Mouse (Mus musculus) spleen, adult 12 weeks (tissue): Measurements from ENCODE around the gene Timp1.
A peak's percentile ranks its signal among the peaks of the same experiment; 100 is the strongest.

Source experiments
- DNase-seq: peaks from one replicate; pipeline ENCODE4 v3.0.0; 2022; ENCODE audit warnings: low spot score

The Timp1 gene

DNA sequence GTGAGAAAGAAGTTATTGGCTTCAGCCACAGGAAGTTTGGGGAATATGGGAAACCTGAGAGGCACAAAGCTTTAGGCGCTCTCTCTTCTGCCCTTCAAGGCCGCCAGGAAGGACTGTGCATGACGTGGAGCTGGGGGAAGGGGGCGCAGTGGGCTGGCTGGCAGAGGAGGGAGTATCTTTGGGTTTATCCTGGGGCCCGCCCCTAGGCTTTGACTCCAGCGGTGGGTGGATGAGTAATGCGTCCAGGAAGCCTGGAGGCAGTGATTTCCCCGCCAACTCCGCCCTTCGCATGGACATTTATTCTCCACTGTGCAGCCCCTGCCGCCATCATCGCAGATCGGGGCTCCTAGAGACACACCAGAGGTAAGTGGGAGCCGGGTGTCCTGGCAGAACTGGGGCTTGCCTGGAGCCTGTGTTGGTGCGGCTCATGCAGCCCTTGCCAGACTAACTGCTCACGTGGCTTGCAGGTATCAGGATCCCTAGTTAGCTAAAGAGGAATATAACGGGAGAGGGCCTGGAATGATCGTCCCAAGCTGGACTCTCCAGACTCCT lies at the start of gene Timp1:
Gene Timp1 (plus strand): TSS at position 205 of the 552 bp plus-strand sequence.
- no peak for DNase-seq

DNA sequence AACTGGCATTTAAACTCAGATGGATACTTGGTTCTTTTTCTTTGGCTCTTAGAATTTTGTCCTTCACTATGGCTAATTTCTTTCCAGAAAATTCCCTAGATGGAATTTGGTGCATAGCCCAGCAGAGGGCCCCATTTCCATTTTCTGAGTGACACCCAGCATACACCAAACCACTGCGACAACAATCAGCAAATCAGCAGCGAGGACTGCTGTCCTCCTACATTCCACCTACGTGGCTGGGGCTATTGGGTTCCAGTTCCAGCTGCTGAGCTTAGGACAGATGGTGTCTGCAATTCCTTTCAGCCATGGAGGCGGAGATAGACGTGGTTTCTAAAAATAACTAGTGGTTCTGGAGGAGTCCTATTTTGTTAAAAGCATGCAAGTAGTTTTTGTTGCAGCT lies 41.0 kb upstream of the Timp1 start:
- DNase-seq: no peak

DNA sequence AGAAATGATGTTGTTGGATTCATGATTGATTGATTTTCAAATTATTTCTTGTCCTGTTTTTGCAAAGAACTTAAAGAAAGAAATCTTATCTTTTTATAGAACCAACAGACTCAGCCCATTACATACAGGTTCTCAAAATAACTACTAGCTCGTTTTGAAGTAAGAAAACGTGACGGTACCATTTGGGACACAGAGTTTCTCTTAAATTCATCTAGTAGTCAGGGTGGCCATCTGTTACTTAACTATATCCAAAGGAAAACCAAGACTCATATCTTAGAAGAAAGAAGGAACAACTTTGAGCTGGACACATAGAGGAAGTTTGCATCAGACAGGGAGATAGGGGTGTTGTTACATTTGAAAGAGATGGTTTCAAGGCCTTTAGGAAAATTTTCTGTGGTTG lies 22.7 kb upstream of the Timp1 start:
- no peak for DNase-seq

DNA sequence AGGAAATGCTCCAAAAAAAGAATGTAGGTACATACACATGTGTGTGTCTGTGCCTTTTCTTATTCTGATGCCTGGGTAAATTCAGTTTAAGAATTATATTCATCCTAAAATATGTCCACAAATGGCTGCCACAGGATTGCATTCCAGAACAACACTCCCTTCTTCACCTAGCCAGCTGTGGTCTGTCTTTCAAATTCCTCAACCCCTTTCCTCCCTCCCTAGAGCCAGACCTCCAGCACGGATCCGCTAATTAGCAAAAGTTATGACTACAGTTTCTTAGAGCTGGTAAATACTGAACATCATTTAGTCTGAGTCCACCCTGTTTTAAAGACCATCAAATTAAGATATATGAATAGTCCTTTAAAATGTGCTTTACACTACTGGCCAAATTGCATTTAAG lies 22.1 kb upstream of the Timp1 start:
- no peak for DNase-seq

DNA sequence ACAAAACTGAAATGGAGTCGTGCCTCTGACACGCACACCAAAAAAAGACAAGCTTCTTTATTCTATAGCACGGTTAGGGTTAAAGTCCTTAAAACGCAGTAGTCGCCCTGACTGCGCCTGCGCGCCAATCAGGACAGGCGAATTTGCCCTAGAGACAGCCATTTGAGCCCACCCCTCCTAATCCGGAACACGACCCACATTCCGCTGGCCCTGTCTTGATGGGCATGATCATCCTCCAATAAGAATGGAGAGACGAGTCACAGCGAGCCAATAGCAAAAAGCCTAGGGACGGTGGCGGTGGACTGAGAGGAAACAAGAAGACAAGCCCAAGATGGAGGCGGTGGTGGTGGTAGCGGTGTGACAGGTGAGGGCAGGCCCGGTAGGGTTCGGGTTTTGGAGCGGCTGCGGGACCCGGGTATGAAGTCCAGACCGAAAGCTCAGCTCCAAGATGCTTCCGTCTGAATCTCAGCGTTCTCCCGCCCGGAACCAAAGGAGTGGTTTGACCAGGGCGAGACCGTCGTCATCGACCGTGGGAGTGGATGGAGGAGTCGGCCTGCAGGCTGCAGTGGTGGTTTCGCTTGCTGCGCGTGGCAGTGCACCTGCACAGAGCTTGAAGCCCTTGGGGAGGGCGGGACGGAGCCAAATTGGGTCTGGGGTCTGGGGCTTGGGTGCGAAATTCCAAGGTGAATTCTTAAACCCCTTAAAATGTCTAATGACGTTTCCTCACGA lies 21.5 kb upstream of the Timp1 start:
- DNase-seq: peak; percentile 77

DNA sequence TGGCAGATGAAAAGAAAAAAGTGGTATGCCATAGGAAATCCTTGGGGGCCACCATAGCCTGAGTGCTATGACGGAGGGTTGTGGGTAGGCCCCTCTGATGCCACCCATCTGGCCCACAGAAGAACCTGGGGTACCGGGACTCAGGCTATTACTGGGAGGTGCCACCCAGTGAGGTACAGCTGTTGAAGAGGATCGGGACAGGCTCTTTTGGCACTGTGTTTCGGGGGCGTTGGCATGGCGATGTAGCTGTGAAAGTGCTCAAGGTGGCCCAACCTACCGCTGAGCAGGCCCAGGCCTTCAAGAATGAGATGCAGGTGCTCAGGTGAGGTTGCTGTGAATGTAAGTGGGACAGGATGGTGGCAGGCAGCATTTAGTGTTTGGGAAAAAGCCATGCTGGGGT lies 16.2 kb upstream of the Timp1 start:
- no peak for DNase-seq

DNA sequence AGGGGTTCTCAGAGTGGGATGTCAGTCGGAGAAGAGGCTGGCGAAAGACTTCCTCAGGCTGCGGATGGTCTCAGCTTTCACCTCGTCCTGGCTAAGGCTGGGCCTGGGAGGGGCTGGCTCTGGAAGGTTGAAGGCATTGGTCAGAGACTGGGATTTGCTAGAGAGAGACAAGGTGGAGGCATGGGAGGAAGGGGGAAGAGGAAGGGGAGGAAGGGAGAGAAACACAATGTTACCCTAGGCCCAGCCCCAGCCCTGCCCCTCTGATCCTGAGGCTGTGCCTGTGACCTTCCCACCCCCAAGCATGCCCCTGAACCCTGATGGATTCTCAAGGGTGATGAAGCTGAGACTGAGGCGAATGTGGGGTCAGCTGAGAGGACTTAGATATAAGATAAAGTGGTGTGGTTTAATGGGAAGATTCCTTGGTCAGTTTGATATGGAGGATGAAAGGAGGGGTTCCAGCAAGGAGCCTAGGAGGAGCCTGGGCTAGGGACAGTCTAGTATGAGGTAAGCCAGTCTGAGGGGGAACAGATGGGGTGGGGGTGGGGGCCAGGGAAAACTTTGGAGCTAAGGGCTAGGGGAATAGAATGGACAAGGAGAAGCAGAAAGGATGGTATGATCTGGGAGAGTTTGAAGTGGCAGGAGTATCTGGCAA lies 8.4 kb upstream of the Timp1 start:
- no peak for DNase-seq

DNA sequence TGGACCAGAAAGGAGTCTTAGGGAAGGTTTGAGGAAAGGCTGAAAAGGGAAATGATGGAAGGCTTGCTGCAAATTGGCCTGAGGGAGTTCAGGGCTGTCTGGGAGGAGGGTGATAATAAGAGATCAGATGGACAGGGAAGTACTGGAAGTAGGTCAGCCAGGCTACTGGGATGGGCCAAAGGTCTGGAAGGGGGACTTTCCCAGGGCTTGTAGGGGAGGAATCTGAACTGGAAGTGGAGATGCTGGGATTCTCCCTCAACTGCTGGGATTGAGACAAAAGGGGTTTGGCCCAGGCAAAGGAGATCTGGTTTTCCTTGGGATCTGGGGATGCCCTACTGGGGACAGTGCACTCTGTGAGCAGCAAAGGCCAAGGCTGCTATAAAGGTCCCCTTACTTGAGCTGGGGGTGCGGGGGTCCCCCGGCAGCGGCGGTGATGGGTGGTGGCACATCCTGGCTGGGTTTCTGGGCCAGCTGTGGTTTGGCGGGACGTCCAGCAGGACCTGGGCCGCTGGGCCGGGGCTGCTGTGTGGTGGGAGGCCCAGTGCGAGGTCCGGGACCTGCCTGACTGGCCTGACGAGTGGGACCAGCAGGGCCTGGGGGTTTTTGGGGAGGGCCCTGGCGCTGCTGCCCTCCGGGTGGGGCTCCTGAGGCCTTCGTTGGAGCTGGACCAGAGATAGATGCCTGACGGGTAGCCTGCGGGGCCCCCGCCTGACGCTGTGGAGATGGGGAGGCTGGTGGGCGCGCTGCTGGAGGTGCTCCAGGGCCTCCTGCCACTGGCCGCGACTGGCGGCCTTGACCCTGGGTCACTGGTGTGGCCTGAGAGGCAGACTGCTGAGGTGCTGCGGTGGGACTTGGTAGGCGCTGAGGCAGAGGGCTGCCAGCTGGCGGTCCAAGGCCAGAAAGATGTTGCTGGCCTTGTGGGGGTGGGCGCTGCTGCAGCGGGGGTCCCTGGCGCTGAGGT lies 7.6 kb upstream of the Timp1 start:
- no peak for DNase-seq

DNA sequence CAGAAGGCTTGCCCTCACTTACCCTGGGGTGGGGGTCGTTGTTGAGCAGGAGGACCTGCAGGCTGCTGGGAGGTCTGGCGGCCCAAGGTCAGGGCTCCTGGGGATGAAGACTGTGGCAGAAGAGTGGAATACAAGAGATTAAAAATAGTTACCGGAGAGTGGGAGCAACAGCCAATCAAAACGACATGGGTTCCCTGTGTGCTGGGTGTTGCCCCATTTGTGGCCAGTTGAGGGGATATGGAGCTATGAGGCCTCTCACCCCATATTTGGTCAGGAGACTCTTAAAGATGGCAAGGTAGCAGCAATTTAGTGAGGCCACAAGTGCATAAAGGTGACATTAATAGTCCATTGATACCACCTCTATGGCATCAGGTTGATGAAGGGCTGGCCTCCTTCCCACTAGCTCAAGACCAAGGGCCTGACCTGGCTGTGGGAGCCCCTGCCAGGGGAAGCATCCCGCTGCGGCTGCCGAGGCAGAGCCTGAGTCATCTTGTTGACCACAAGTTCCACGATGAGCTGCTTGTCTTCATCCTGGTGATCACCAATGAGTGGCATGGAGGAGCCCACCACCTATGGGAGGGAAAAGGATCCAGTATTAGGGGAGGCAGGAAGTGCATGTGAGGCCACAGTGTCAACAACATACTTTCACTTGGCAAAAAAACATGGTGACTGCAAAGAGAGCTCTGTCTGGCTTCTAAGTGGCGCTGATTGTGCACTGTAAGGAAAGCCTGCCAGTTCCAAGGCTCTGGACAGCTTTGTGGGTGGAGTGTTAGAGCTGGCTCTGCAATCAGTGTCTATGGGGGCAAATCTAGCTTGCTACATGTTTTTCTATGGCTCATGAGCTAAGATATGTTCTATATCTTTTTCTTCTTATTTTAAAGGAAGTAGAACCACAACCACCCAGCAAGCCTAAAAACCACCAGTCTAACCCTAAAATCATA lies 6.5 kb upstream of the Timp1 start:
- DNase-seq: no peak

DNA sequence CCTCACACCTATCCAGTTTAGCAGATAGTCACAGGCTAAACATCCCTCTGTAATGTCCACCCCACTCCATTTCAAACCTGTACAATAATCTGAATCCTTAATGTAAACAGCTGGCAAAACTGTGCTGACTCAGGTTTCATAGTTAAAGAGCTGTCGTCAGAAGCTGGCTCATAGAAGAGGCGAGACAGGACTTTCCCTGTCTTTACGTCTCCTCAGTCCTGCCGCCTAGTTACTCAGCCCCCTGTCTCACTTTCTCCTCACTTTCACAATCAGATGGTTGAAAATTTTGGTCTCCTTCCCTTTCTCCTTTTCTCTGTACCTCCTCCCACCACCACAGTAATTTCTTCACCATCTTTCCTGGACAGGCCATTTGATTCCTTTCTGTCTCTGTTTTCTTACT lies 1.9 kb upstream of the Timp1 start:
- DNase-seq: no peak

DNA sequence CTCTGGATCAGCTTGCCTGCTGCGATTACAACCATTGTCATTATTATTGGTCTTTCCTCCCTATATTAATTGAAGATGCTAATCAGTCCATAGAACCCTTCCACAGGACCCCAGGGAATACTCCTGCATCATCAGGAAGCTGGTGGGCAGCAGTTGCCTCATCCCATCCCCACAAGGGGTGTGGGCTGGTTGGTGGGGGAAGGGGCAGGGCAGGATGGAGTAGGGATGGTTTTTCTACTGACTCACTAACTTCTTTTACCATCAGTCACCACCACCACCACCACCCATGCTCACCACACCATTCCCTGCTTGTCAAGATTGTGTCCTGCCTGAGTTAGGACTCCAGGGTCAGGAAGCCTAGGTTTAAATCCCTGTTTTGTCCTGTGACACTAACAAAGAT lies 763 bp upstream of the Timp1 start:
- no peak for DNase-seq

DNA sequence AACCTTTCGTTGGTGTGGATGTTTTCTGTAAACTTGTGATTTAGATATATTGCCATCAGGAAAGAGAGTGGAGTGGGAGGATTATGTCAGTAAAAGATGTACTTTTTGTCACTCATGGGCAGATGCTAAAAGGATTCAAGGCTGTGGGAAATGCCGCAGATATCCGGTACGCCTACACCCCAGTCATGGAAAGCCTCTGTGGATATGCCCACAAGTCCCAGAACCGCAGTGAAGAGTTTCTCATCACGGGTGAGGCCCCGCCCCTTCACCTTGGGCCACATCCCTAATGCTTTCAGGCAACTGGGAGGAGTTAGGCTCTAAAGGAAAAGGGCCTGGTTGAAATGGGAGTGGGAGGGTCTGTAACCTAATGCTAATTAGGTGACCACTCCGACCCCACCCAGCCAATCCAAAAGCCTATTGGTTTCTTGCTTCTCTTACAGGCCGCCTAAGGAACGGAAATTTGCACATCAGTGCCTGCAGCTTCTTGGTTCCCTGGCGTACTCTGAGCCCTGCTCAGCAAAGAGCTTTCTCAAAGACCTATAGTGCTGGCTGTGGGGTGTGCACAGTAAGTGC lies 3.0 kb downstream of the Timp1 start:
- no peak for DNase-seq

DNA sequence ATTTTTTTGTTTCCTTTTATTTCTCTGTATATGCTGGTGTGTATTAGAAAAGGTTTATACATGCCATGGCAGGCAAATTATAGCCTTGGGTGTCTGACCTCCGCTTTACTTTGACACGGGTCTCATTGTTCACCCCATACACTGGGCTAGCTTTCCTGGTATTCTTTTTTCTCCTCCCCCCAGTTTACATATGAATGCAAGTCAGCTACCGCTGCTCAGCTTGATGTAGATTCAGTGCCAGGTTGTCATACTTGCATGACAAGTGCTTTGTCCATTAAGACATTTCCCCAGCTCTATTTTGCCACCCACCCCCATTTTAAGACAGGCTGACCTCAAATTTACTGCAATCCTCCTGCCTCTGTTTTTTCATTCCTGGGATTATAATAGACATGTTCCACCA lies 5.3 kb downstream of the Timp1 start:
- no peak for DNase-seq

DNA sequence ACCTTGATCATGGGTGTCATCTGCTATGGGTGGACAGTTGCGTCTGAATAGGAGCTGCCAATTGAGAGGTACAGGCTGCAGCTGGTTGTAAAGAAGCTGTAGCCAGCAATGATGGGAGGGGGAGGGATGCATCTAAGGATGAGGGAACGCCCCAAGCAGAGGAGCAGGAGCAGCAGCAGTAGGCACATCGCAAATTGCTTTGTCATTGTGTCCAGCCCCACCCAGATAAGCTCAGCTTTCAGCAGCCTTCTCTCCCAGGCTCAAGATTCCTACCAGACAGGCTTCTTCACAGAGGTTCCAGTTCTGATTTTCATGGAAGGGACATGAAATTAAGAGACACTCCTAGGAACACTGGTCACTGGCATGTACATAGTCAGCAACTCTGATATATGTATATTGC lies 40.1 kb downstream of the Timp1 start:
- DNase-seq: no peak

DNA sequence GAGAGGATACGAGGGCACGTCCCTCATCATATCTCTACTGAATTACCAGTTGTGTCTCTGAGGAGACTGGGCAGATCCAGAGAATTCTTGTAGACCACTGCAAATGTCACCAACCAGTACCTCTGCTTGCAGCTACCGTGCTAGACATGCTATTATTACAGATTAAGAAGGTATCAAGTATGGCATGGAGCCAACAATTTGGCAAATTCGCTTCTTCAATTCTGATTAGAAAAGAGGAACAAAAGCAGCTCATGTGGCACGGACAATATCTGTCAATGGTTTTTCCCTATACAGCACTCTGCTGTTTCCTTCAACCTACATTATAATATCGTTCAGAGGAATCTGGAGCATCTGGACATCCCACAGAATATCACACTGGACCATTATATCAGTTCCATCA lies 43.8 kb downstream of the Timp1 start:
- DNase-seq: no peak

DNA sequence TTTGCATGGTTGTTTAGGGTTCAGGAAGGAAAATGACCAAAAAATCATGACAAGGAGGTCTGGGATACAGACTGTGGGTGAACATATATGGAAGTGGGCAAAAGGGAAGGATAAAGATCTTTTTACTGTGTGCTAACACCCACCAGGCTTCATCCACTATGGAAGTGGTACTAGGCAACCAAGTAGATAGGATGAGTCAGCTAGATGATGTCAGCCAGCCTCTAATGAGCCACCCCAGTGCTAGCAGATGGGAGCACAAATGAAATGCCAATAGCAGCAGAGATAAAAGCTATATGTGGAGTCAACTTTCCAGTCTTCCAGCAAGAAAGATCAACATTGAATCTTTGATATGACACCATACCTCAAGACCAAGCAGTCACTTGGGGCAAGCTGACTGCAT lies 45.1 kb downstream of the Timp1 start:
- DNase-seq: no peak

DNA sequence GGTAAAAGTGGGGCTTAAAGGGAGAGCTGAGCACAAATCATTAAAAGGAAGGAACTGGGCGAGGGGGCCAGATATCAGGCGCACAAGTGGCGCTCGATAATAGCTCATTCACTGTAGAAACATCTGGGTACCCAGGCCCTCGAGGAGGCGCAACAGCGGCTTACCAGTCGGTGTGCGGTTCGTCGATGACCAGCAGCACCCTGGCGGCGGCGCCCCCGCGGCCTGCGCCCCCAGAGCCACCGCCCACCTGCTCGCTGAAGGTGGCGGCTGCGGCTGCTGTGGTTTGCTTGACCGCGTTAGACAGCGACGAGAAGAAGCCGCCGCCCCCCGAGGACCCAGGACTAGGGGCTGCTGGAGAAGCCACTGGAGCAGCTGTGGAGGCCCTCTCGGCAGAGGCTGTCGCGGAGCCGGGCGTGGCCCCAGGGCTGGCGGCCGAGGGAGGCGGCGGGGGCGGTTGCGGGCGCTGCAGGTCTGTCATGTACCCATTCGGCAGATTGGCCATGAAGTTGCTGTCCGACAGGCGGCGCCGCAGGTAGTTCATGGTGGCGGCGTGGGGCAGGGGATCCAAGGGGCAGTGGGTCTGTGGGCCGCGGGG lies 50.4 kb downstream of the Timp1 start:
- no peak for DNase-seq

DNA sequence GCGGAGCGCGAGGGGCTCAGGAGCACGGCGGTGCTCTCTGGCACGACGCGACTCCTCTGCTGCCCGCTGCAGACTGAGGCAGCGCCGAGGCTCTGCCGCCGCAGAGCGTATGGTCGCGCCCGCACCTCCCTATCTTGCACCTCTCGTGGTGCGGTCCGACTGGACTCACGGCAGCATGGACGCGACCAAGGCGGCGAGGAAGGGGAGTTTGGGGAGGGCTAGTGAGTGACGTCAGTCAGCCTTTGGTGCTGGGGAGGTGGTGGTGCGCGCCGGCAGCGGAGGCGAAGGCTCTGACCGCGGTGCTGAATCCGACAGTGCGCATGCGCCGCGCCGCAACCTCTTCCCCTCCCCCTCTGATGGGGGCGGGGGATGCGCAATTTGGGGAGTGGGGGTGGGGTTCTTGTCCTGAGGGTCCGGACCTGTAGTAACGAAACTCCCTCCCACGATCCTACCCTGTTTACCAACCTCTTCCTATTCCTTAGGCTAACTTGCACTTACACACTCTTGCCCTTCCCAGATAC lies 50.9 kb downstream of the Timp1 start, which contains the start of gene Syn1:
Gene Syn1 (minus strand): TSS at position 161 of the 521 bp plus-strand sequence.
- DNase-seq: peak; percentile 31

DNA sequence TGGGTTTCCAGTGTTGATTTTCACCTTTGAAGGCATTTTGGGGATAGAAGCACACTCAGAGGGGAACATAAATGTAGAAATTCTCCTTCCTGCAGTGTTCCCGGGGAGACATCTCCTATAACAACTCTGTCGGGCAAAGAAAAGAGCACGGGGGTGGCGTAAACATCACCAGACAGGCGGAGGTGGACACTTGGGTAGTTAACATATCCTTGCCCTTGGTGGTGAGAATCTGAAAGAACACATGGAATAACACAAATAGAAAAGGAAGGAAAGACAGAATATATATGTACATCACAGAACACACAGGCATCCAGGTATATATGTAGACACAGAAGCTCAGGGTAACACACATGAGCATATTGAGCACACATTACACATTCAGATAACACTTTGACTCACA lies 51.4 kb downstream of the Timp1 start:
- no peak for DNase-seq

DNA sequence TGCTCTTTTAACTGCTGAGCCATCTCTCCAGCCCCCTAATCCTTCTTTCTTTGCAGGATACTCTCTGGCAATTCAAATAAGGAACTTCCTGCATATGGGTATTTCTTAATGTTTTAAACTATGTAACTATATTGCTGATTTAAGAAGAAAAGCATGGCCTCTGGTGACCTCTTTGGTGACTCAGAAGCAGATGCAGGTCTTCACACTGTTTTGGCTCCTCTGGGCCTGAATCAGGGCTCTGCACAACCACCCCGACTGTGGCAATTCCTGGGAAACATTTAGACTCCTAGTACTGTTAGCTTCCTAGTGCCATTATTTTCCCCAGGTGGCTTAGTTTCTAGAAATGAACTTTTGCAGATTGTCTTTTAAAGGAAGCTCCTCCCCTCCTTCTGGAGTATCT lies 53.5 kb downstream of the Timp1 start:
- no peak for DNase-seq
